Mouse (Mus musculus) hindbrain, embryonic 16.5 days (tissue): ENCODE results near the gene Kif13a. TPM values are rescaled to one million over a fixed set of nuclear protein-coding genes. Genes with fewer than 3 reads are reported as not detected.
A peak's percentile ranks its signal among the peaks of the same experiment; 100 is the strongest.

ENCODE experiments used
- ATAC-seq: fragments of 200-750 bp; cut with Nextera tagmentation; 2 replicates; pipeline ENCODE4 v1.8.0; 2017; ENCODE audit warnings: moderate TSS enrichment, moderate library complexity
- H3K27ac ChIP-seq: fragments of 300-500 bp; sonication (generic); 2 replicates; pipeline ENCODE4 v1.5.1; 2014; ENCODE audit warnings: low read depth, mild to moderate bottlenecking, control low read depth, low read length, moderate library complexity
- H3K27me3 ChIP-seq: fragments of 300-500 bp; sonication (generic); replicated peaks from 2 replicates; pipeline ENCODE4 v1.6.1; 2014; ENCODE audit warnings: low read length; ENCODE audit not compliant: control insufficient read depth, insufficient read depth
- H3K36me3 ChIP-seq: fragments of 300-500 bp; sonication (generic); 2 replicates; pipeline ENCODE4 v1.6.1; 2014; ENCODE audit warnings: mild to moderate bottlenecking, low read length, moderate library complexity, mixed read lengths; ENCODE audit not compliant: control insufficient read depth, insufficient read depth
- H3K4me1 ChIP-seq: fragments of 300-500 bp; sonication (generic); 2 replicates; pipeline ENCODE4 v1.6.1; 2014; ENCODE audit warnings: low read depth, low read length; ENCODE audit not compliant: control insufficient read depth, insufficient read depth
- H3K4me2 ChIP-seq: fragments of 300-500 bp; sonication (generic); 2 replicates; pipeline ENCODE4 v1.6.1; 2014; ENCODE audit warnings: mild to moderate bottlenecking, low read length, control low read depth, moderate library complexity
- H3K4me3 ChIP-seq: fragments of 300-500 bp; sonication (generic); 2 replicates; pipeline ENCODE4 v1.5.1; 2014; ENCODE audit warnings: mild to moderate bottlenecking, low read length, control low read depth, moderate library complexity
- H3K9ac ChIP-seq: fragments of 300-500 bp; sonication (generic); 2 replicates; pipeline ENCODE4 v1.6.1; 2014; ENCODE audit warnings: low read depth, mild to moderate bottlenecking, control low read depth, low read length, moderate library complexity
- H3K9me3 ChIP-seq: fragments of 300-500 bp; sonication (generic); 2 replicates; pipeline ENCODE4 v1.6.1; 2014; ENCODE audit warnings: mild to moderate bottlenecking, low read length, moderate library complexity; ENCODE audit not compliant: control insufficient read depth
- whole genome bisulfite sequencing: fragments of 180-500 bp; shearing (Covaris S2); extraction: QIAGEN DNeasy Blood & Tissue Kit; methylation state at CpG from one replicate; pipeline ENCODE4 v1.1.7; 2014; 5-methylcytosine and 5-hydroxymethylcytosine counted together
- polyA plus RNA-seq: library from polyadenylated mRNA; unstranded; fragments of >200 nt; fragmentation: Nextera tagmentation; extraction: Ambion mirVana; gene quantifications from 2 replicates; pipeline ENCODE4 v1.2.1, GENCODE M21; 2015

The Kif13a gene
- polyA plus RNA-seq, 1 experiment from 2014 or later = 8.0 TPM

GRCm38 (mm10) chr13:46909946-46910345 is 19.7 kb downstream of the Kif13a start:
- Histone ChIP-seq H3K36me3 (no peaks in the 10 kb centered on the region), H3K4me1 (peaks cover 19% of the 10 kb centered on the region), H3K4me2 (no peak overlapping the region), H3K9ac (no peak overlapping the region), H3K9me3 (no peaks in the 10 kb centered on the region), H3K4me3 (no peak overlapping the region), H3K27ac (no peak overlapping the region), H3K27me3 (no peaks in the 10 kb centered on the region)
- WGBS = 36% methylated on average over 3 of the region's 3 CpGs
- no peak for ATAC-seq

- H3K27me3 ChIP-seq = no peaks in the 10 kb centered on the region
- H3K36me3 ChIP-seq = no peaks in the 10 kb centered on the region
- no peak for ATAC-seq
- H3K27ac ChIP-seq = no peak overlapping the region
- WGBS = 78% methylated on average over 12 of the region's 12 CpGs
- no peak overlapping the region for H3K4me2 ChIP-seq
- peaks cover 19% of the 10 kb centered on the region for H3K4me1 ChIP-seq
- H3K9ac ChIP-seq = no peak overlapping the region
- H3K4me3 ChIP-seq = no peak overlapping the region
- H3K9me3 ChIP-seq = no peaks in the 10 kb centered on the region
These were observed 20.6 kb downstream of the Kif13a start for GRCm38 (mm10) chr13:46909005-46909565.

GRCm38 (mm10) chr13:46908387-46908786 is 21.3 kb downstream of the Kif13a start:
- no peak overlapping the region for H3K27ac ChIP-seq
- H3K9me3 ChIP-seq = no peaks in the 10 kb centered on the region
- 84% methylated on average over 2 of the region's 2 CpGs for WGBS
- no peaks in the 10 kb centered on the region for H3K36me3 ChIP-seq
- H3K4me3 ChIP-seq = no peak overlapping the region
- H3K4me1 ChIP-seq = peaks cover 19% of the 10 kb centered on the region
- H3K27me3 ChIP-seq = no peaks in the 10 kb centered on the region
- no peak for ATAC-seq
- H3K4me2 ChIP-seq = no peak overlapping the region
- H3K9ac ChIP-seq = no peak overlapping the region

GRCm38 (mm10) chr13:46907861-46908260 is 21.8 kb downstream of the Kif13a start:
- 0 out of 2 replicates have a peak overlapping the region, but pooled peaks have one; percentile 7 for H3K4me2 ChIP-seq
- H3K4me1 ChIP-seq = peaks cover 19% of the 10 kb centered on the region
- no peaks in the 10 kb centered on the region for H3K9me3 ChIP-seq
- H3K36me3 ChIP-seq = no peaks in the 10 kb centered on the region
- ATAC-seq = no peak
- no peak overlapping the region for H3K9ac ChIP-seq
- H3K4me3 ChIP-seq = no peak overlapping the region
- no peak overlapping the region for H3K27ac ChIP-seq
- no peaks in the 10 kb centered on the region for H3K27me3 ChIP-seq
- 24% methylated on average over 10 of the region's 10 CpGs for WGBS

- 77% methylated on average over 4 of the region's 4 CpGs for WGBS
These were observed 22.6 kb downstream of the Kif13a start for GRCm38 (mm10) chr13:46907115-46907514.

GRCm38 (mm10) chr13:46905971-46906370 is 23.7 kb downstream of the Kif13a start:
- ATAC-seq = no peak
- no peaks in the 10 kb centered on the region for H3K27me3 ChIP-seq
- 94% methylated on average over 5 of the region's 5 CpGs for WGBS
- no peak overlapping the region for H3K9ac ChIP-seq
- H3K36me3 ChIP-seq = no peaks in the 10 kb centered on the region
- no peak overlapping the region for H3K4me2 ChIP-seq
- no peaks in the 10 kb centered on the region for H3K9me3 ChIP-seq
- peaks cover 11% of the 10 kb centered on the region for H3K4me1 ChIP-seq
- no peak overlapping the region for H3K4me3 ChIP-seq
- H3K27ac ChIP-seq = no peak overlapping the region

More at GRCm38 (mm10) chr13:46907115-46907514, 22.6 kb downstream of the Kif13a start:
- Histone ChIP-seq H3K27ac (no peak overlapping the region), H3K9ac (no peak overlapping the region), H3K4me3 (no peak overlapping the region), H3K36me3 (no peaks in the 10 kb centered on the region), H3K4me2 (no peak overlapping the region), H3K9me3 (no peaks in the 10 kb centered on the region), H3K4me1 (peaks cover 19% of the 10 kb centered on the region), H3K27me3 (no peaks in the 10 kb centered on the region)
- no peak for ATAC-seq

- no peak overlapping the region for H3K4me2 ChIP-seq
- H3K9ac ChIP-seq = no peak overlapping the region
- no peak overlapping the region for H3K4me3 ChIP-seq
- H3K4me1 ChIP-seq = peaks cover 11% of the 10 kb centered on the region
- H3K27me3 ChIP-seq = no peaks in the 10 kb centered on the region
- 87% methylated on average over 14 of the region's 14 CpGs for WGBS
- H3K9me3 ChIP-seq = no peaks in the 10 kb centered on the region
- ATAC-seq = no peak
- no peak overlapping the region for H3K27ac ChIP-seq
- no peaks in the 10 kb centered on the region for H3K36me3 ChIP-seq
These were observed 24.6 kb downstream of the Kif13a start for GRCm38 (mm10) chr13:46904982-46905621.

GRCm38 (mm10) chr13:46902568-46903255 is 27.0 kb downstream of the Kif13a start:
- no peak overlapping the region for H3K27ac ChIP-seq
- peaks cover 7% of the 10 kb centered on the region for H3K4me1 ChIP-seq
- no peak overlapping the region for H3K9ac ChIP-seq
- no peak for ATAC-seq
- no peaks in the 10 kb centered on the region for H3K9me3 ChIP-seq
- H3K4me2 ChIP-seq = no peak overlapping the region
- H3K4me3 ChIP-seq = no peak overlapping the region
- 87% methylated on average over 7 of the region's 7 CpGs for WGBS
- no peaks in the 10 kb centered on the region for H3K27me3 ChIP-seq
- H3K36me3 ChIP-seq = no peaks in the 10 kb centered on the region

- 96% methylated on average over 11 of the region's 11 CpGs for WGBS
- Histone ChIP-seq H3K36me3 (no peaks in the 10 kb centered on the region), H3K27ac (no peak overlapping the region), H3K4me3 (no peak overlapping the region), H3K9ac (no peak overlapping the region), H3K4me2 (no peak overlapping the region), H3K9me3 (no peaks in the 10 kb centered on the region), H3K27me3 (no peaks in the 10 kb centered on the region), H3K4me1 (0 out of 2 replicates have a peak, but pooled peaks cover 3% of the 10 kb centered on the region)
- no peak for ATAC-seq
These were observed 28.7 kb downstream of the Kif13a start for GRCm38 (mm10) chr13:46900870-46901555.
